Mouse (Mus musculus): ENCODE data around the gene Scn11a. TPM values are rescaled to one million over a fixed set of nuclear protein-coding genes. Genes with fewer than 3 reads are reported as not detected.

Gene Scn11a
- total RNA-seq (2021): under 1 TPM; 0.05 to 0.07 TPM
- long read RNA-seq, experiment 1, partial matches to known transcripts: 0 of 1 reads
- long read RNA-seq, experiment 1, other reads (novel, unspliced or antisense): 1 of 1 reads
- long read RNA-seq, experiment 2: 0 reads

DNA sequence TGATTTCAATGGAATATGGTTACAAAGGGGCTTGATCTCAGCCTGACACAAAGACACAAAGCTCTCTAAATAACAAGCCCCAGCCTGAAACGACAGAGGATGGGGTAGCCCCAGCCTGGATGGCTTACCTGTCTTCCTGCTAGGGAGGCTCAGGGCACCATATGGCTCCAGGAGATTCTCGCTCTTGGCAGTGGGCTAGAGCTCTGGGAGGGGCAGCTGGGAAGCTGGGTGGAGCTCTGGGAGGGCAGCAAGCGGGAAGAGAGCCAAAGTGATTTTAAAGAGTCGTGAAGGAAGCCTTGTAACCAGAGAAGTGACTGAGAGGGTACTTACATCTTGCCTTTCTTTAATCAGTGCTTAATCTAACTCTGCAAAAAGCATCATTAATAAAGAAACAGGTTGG is at the start of gene Scn11a:
TSS of gene Scn11a (minus strand) at position 160 of the 400 bp plus-strand sequence.
- intact Hi-C loops (cut with DNase I): no loop called here
- no peak for DNase-seq

- intact Hi-C loops (cut with DNase I): no loop called here
- no peak for DNase-seq
Observed at GRCm38 (mm10) chr9:119854170-119854569, 28.9 kb upstream of the Scn11a start.

GRCm38 (mm10) chr9:119853071-119853846 is 28.0 kb upstream of the Scn11a start:
- intact Hi-C loops (cut with DNase I): no loop called here
- DNase-seq: no peak

DNA sequence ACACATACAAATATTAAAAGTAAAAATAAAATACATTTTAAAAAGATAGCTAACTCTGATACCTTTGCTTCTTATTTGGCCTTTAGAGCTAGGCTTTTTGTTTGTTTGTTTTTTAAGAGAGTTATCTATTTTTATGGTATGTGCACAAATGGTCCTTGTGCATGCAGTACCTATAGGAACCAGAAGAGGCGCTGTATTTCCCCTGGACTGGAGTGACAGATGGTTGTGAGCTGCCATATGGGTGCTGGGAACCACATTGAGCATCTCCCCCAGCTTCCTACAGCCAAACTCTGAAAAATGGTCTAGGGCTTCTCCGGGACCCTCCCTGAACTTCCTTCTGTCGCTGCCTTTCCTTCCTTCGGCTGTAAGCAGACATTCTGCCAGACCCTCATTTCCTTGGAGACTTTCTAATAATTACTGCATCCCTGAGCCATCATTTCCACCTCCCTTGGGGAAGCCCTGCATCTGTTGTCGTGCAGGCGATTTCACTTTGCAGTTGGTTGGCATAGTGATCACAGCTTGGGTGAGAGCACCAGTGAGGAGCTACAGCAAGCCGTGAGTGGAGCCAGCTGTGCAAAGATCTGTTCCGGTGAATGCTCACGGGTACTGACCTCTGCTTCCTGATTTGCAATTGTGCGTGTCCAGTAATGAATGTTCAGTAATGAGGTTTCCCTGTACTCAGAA is 27.2 kb upstream of the Scn11a start:
- intact Hi-C loops (cut with DNase I): no loop called here
- DNase-seq: no peak

DNA sequence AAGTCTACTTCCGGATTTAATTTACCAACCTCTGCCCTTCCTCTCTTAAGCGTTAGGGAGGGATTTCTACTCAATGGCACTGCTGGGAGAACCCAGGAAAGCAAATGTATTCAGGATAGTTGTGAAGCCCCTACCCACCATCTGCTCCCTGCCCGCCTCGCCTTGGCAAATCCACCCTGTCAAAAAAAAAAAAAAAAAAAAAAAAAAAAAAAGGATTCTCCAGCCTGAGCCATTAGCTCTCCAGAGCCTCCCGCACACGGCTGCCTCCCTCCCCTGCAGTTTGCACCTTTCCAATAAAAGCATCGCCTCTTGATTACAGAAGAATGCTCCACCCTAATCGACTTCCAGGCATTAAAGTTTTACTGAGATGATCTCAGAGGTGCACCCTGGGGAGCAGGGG is 24.0 kb upstream of the Scn11a start:
- no peak for DNase-seq
- intact Hi-C loops (cut with DNase I): no loop called here

DNA sequence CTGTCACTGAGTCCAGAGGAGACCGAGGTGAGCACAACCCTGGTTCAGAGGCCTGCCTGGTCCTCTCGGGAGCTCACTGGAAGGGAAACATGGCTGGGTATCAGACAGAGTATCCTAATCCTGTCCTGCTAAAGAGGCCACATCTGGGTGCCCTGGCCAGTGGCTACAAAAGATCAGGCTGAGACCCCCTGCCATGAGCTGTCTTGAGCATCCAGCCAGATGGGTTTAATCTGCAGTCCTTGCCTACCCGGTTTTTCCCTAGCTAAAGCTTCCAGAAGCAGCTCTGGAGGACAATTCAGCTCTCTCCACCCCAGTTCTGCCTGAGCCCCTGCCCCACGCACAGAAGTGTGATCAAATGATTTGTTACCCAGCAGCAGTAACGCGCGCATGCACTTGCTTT is 23.4 kb upstream of the Scn11a start:
- no peak for DNase-seq

DNA sequence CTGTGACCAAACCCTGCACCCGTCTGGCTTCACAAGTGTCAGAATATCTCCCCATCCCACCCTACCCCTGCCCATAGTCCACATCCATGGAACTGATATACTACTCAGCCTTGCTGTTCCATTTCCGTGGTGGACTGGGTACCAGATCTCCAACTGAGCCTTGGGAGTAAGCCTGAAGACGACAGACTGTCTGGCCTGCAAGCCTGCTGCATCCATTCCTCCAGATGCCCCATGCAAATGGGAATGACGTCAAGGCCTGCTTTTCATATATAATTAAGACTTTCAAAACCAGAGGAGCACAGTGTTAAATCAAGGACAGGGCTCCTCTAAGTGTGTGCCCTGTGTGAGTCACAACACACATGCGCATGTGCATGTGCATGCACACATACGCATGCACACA is 21.9 kb upstream of the Scn11a start:
- no peak for DNase-seq
- intact Hi-C loops (cut with DNase I): no loop called here

More for the DNA sequence above, 23.4 kb upstream of the Scn11a start:
- intact Hi-C loops (cut with DNase I): no loop called here

DNA sequence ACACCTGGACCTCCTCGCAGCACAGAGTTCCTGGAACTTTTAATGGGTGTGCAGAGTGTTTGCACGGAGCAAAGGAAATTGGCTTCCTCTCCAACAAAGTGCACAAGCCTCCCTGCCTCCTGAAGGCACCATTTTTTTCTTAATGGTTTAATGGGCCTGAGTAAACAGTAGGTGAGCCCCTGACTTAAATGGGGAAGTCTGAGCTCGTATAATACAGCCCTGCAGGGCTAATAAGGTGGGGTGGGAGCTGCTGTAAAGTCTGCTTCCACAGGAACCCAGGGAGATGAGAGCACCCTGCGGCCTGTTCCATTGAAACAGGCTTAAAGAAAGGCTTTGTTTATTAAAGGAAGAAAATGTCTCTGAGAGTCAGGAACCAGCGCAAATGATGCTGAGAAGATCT is 19.5 kb upstream of the Scn11a start:
- no peak for DNase-seq
- intact Hi-C loops (cut with DNase I): no loop called here

DNA sequence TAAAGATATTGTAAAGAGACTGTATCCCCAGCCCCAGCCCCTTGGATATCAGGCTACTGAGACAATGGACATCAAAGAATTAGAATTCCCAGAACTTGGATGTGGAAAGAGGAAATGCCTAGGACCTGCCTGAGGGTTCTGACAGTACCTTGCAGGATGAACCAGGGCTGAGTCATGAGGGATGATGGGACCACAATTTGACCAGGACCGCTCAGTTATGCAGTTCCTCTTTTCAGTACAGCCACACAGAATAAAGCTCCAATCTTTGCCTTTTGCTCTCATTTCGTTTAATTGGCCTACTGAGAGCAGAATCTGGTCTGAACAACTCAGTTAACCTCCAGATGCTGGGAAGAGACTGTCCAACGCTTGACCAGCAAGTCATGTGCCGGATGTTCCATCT is 18.3 kb upstream of the Scn11a start:
- no peak for DNase-seq
- intact Hi-C loops (cut with DNase I): no loop called here

DNA sequence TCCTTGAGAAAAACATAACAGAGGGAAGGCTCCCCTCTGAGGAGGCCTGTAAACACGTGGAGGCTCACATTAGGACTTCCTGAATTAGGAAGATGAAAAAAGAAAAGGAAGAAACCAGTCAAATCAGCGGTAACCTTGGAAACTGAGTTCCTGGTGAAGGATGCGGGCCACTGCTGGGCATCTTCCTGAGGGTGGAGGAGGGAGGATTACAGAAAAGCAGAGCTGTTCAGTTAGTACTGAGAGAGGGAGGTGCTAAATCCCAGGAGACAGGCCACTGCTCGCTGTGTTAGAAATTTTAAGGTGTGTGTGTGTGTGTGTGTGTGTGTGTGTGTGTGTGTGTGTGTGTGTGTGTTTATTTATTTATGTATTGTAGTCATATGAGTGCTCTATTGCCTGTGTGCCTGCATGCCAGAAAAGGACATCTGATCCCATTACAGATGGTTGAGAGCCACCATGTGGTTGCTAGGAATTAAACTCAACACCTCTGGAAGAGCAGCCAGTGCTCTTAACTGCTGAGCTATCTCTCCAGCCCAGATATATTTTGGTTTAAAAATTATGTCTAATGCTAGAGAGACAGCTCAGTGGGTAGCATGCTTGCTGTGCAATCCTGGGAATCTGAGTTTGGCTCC is 17.4 kb upstream of the Scn11a start:
- intact Hi-C loops (cut with DNase I): no loop called here
- DNase-seq: no peak

DNA sequence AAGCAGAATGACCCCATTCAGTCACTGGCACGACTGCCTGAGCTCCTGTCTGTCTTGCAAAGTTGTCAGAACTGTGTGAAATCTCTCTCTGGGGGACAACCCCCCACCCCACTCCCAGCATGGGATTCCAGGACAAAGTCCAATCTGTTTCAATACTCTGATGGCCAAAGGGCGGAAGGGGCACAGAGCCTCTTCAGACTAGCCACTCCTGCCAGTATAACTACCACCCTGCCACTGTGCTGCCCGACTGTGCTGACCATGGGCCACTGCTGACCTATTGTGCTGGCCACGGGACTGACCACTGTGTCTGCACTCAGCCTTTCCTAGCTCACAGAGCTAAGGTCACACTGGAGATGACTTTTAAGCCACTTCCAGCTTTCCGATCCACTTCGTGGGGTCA is 16.8 kb upstream of the Scn11a start:
- intact Hi-C loops (cut with DNase I): no loop called here

DNA sequence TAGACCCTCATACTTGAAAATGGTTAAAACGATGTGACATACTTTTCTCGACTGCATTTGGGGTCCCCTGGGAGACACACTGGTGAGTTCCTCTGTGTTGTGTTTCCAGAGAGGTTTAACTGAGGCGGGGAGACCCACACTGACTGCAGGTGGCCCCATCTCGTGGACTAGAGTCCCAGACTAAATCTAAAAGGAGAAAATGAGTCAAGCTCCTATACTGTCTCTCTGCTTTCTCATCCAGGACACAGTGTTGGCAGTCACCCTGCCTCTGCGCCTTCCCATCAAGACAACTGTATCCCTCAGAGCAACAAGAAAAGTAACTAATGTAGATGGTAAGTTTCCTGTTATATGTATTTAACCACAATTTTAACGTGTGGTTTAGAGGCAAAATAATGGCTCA is 15.9 kb upstream of the Scn11a start:
- intact Hi-C loops (cut with DNase I): no loop called here
- no peak for DNase-seq

More for the DNA sequence above, 16.8 kb upstream of the Scn11a start:
- DNase-seq: no peak

DNA sequence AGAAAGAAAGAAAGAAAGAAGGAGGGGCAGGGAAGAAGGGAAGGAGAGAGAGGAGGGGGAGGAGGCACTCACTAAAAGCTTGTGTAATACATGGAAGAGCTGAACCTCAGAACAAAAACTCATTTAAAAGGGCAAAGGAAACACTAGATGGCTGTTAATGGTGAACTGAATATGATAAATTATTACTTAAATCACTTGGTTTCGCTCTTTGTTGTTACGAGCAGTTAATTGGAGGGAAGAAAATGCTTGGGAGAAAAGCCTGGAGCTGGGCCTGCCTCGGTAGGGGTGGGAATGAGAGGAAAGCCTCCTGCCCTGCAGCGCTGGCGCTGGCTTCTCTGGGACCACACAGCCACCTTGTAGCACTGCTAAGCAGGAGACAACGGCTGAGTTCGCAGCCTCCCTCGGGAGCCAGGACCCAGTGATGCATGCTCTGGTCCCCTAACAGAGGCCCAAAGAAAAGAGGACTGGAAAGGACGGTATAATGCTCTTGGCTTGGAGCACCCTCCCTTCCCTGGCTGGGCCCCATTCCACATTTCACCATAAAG is 10.4 kb upstream of the Scn11a start:
- intact Hi-C loops (cut with DNase I): no loop called here
- DNase-seq: no peak

DNA sequence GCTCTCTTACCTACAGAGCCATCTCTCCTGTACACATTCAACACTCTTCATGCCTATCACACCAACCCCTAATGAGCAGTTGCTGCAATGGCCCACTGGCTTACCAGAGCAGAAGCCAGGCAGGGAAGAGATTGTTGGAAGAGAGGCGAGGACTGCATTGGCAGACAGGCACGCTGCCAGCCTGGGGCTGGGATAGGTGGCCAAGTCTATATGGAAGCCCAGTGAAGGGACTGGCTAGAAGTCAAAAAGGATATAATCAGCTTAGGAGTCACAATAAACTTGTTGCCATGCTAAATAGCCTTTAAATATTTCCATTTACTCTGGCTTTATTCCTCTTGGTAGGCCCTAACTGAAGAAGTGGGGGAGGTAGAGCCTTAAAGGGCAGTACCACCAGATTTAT is 5.7 kb upstream of the Scn11a start:
- intact Hi-C loops (cut with DNase I): no loop called here
- no peak for DNase-seq

DNA sequence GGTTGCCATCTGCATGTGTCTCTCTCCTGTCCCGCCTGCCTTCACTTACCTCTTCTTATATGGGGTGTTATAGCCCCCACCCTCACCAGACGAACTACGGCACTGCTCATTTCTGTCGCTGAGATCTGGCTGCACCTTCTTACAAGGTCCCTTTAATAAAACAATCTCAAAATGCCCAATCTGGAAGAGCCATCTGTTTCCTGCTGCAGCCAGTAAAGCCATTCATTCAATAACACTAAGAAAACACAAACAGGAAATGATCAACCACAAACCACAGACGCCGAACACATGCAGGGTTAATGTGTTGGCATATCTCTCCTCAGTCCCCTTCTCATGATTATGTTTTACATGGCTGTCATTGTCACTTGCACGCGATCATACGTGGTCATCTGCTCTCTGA is 1.5 kb downstream of the Scn11a start:
- DNase-seq: no peak

DNA sequence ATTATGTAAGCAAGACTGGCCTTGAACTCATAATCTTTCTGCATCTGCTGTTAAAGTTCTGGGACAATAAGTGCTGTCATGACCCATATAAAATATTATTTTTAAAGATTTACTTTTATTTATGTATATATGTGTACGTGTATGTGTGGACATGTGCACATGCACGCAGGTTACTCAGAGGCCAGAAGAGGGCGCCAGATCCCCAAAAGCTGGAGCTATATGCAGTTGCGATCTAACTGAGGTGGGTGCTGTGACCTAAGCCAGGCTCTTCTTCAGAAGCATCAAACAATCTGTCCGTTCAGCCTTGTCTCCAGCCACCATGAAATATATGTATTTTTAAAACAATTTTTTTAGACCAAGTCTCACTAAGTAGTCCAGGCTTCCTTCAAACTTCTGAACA is 11.6 kb downstream of the Scn11a start:
- intact Hi-C loops (cut with DNase I): no loop called here
- DNase-seq: no peak

More for the DNA sequence above, 1.5 kb downstream of the Scn11a start:
- intact Hi-C loops (cut with DNase I): no loop called here

DNA sequence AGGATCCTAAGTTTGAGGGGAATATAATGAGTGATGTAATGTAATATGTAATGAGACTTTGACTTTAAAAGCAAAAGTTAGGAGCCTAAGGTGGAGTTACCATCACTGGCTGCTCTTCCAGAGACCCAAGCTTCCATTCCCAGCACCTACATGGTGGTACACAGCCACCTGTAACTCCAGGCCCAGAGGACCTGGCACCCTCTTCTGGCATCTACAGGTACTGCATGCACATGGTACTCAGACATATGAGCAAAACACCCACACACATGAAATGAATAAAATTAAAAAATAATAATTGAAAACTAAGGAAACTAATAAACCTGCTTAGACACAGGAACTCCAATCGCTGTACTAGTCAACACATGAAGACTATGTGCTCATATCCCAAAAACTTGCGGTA is 18.8 kb downstream of the Scn11a start:
- no peak for DNase-seq
- intact Hi-C loops (cut with DNase I): no loop called here

GRCm38 (mm10) chr9:119804501-119804847 is 20.8 kb downstream of the Scn11a start:
- no peak for DNase-seq
- intact Hi-C loops (cut with DNase I): no loop called here

GRCm38 (mm10) chr9:119803845-119804500 is 21.3 kb downstream of the Scn11a start:
- DNase-seq: no peak
- intact Hi-C loops (cut with DNase I): no loop called here

DNA sequence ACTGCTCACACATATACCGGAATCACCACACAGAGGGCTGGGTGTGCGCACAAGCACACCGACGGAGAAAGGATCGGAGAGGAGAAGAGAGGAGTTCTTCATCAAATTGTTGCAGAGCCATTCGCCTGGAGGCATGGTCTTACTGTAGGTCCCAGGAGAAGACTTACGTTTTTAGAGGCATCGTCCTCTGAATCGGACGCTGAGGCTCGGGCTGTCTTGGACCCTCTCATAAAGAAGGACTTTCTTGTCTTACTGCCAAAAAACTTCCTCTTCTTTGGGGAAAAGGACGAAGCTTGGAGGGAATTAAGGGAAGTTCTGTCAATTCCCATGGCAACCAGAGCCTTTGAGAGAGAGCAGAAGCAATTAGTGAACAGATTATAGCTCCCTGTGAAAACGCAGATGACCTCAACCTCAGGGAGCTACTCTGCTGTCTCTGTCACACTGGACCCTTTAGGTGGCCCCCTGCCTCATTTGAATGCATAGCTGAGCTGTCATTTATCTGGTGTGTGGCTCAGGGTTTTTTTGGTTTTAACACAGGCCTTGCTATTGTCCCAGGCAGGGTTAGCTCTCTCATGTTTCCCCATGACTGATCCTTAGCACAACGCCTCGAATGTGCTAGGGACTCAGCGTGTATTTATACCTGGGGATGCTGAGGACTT is 22.0 kb downstream of the Scn11a start:
- DNase-seq: no peak
- intact Hi-C loops (cut with DNase I): no loop called here
